Mouse (Mus musculus): ENCODE results near the gene Il17rc.
A peak's percentile ranks its signal among the peaks of the same experiment; 100 is the strongest.

DNA sequence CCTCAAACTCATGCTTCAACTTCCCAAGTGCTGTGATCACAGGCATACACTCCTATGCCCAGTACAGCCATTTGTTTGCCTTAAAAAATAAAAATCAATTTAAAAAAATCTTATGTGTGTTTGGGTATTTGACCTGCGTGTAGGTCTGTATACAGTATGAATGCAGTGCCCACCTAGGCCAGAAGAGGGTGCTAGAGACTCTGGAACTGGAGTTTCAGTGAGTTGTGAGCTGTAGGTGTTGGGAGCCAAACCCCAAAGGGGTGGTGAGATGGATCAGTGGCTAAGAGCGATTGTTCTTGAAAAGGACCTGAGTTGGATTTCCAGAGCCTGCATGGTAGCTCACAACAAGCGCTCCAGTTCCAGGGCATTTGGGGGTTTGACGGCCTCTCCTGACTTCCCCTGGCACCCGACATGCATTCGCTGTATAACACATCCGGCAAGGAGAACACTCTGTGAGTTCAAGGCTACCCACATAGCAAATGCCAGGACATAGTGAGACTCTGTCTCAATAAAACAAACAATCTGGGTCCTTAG is 30.0 kb upstream of the Il17rc start:
- TF ChIP-seq EP300 (optimal IDR thresholded peaks at IDR 0.05) (no peak), CTCF (IDR thresholded peaks at IDR 0.05; ENCODE audit: low read depth) (peak; percentile 94)
